Mouse (Mus musculus): ENCODE data around the gene Vps26a.

GRCm38 (mm10) chr10:62476980-62477379 lies 9.6 kb downstream of the Vps26a start:
- TF ChIP-seq GATA1 (IDR thresholded peaks at IDR 0.05; ENCODE audit: low read length) (no peak), TAL1 (IDR thresholded peaks at IDR 0.05; ENCODE audit: low read length) (no peak)
